Mouse (Mus musculus) embryonic fibroblast, embryonic 13.5 days (primary cell): ENCODE measurements around the gene Dbx1. TPM values are rescaled to one million over a fixed set of nuclear protein-coding genes. Genes with fewer than 3 reads are reported as not detected.

Experiments
- H3K27ac ChIP-seq: 2 replicates; pipeline ENCODE4 v1.5.1; 2012; ENCODE audit warnings: low read length, control low read depth, inconsistent platforms; ENCODE audit not compliant: insufficient read depth
- H3K4me1 ChIP-seq: 2 replicates; pipeline ENCODE4 v1.6.1; 2011; ENCODE audit warnings: low read length; ENCODE audit not compliant: control insufficient read depth, insufficient read depth
- H3K4me3 ChIP-seq: 2 replicates; pipeline ENCODE4 v1.5.1; 2011; ENCODE audit warnings: mild to moderate bottlenecking, control low read depth, low read length; ENCODE audit not compliant: insufficient read depth
- CTCF ChIP-seq: IDR thresholded peaks from 2 replicates; pipeline ENCODE4 v1.5.1; 2011; ENCODE audit warnings: mild to moderate bottlenecking, control low read depth, low read length, moderate library complexity, borderline replicate concordance; ENCODE audit not compliant: insufficient read depth
- POLR2A ChIP-seq: IDR thresholded peaks from 2 replicates; pipeline ENCODE4 v1.6.1; 2011; ENCODE audit warnings: low read depth, mild to moderate bottlenecking, control low read depth, low read length, moderate library complexity
- polyA plus RNA-seq: library from polyadenylated mRNA; stranded (reverse); fragments of >200 nt; gene quantifications from 2 replicates; pipeline ENCODE4 v1.2.4, GENCODE M21; 2011; ENCODE audit warnings: low read depth; ENCODE audit not compliant: missing spikeins, insufficient read length

The Dbx1 gene
- polyA plus RNA-seq, 1 experiment, result not detected

DNA sequence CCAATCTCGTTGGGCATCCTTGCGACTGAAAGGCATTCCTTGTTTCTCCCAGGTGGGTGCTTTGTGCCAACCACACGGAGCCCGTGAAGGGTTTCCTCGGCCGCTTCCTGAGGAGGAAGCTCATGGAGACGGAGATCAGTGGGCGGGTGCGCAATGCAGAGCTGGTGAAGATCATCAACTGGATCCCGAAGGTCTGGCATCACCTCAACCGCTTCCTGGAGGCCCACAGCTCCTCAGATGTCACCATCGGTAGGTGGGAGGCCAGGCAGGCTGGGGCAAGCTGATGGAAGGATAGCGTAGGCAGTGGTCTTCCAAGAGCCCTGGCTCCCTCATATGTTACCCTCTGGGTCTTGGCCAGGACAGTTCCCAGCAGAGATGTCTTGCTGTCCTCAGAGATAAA, 38.4 kb downstream of the Dbx1 start:
- TF ChIP-seq CTCF (no peak), POLR2A (no peak)
- no peaks in the 10 kb centered on the region; the same call in 1 of the 2 replicates for H3K4me1 ChIP-seq
- H3K4me3 ChIP-seq, result no peak overlapping the region

DNA sequence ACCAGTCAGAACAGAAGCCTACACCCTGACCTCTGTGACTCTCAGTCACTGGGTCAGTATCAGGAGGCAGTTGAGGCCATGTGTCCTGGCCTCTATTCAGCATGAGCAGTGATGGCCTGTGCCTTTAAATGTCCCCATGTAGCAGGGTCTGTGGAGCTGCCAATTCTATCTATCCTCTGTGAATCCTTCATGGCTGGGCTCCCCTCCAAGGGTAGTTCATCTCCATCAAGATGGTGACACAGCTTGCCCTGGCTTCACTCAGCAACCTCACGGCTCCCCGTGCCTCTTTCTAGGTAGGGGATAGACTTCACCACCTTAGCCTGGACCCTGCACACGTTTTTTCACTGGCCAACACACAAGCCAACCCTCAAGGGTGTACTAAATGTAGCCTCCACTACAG, 38.9 kb downstream of the Dbx1 start:
- no peak overlapping the region for H3K4me3 ChIP-seq
- no peak overlapping the region for H3K27ac ChIP-seq
- no peaks in the 10 kb centered on the region; the same call in 1 of the 2 replicates for H3K4me1 ChIP-seq
- TF ChIP-seq POLR2A (no peak), CTCF (no peak)

More for the DNA sequence above, 38.4 kb downstream of the Dbx1 start:
- no peak overlapping the region for H3K27ac ChIP-seq

DNA sequence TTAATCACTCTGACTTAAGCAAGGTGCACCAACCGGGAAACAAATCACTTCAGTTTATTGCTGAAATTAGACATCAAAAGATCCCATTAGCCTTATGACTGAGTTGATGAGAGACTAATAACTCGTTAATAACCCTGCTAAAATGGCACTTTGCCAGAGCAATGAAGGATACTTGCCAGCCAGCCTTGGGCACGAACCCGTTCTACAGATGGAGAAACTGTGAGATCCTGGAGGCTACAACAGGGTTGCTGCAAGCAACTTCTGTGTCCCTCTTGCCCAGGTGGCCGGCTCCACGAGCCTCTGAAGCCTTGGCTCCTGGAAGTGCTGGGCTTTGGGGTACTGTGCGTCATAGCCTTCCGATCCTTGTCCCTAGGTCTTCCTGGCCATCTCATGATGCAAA, 47.0 kb downstream of the Dbx1 start:
- TF ChIP-seq CTCF (no peak), POLR2A (no peak)
- H3K4me3 ChIP-seq, result no peak overlapping the region
- peaks cover 4% of the 10 kb centered on the region; the same call in 1 of the 2 replicates for H3K4me1 ChIP-seq
- H3K27ac ChIP-seq, result no peak overlapping the region

DNA sequence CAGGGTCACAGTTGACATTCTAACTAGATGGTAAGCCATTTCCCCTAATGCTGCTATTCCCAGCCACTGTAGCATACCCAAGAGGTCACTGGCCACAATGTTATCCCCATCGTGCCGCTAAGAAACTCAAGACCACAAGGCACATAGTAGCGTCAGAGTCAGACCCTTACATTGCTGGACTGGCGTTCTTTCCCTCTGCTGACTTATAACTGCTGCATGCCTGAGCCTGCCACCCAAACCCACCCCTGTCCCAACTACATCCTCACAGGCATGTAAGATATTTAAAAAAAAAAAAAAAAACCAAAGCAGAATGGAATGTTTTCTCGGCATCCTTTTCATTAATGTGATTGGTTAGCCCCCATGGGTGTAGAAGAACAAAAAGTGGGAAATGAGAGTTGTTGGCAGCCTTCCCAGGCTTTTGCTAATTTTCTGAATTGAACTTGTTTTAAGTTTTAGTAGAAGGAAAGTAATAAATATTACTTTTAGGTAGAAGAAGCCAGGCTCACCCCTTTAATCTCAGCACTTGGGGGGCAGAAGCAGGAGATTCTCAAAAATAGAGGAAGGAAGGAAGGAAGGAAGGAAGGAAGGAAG, 50.0 kb downstream of the Dbx1 start:
- TF ChIP-seq POLR2A (no peak), CTCF (no peak)
- Histone ChIP-seq H3K27ac (peak overlapping the region; percentile 5), H3K4me3 (no peak overlapping the region), H3K4me1 (peaks cover 4% of the 10 kb centered on the region; the same call in 1 of the 2 replicates)

DNA sequence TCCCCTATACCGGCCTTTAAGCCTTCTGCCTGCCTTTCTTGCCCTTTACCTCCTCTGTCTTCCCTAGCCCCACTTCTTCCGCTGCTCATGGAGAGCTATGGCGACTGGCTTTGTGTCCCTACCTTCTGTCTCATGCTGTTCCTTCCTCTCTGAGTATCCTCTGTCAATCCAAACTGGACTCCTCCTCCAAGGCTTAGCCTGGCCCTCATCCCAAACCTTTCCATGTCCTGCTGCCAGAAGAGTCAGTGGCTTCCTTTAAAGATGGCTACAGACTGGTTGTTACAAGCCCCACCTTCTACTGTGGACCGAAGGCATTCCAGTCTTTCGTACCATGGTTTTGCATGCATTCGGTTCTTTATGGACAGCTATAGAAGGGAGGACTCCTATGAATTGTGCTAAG, 53.5 kb downstream of the Dbx1 start:
- H3K4me3 ChIP-seq, result no peak overlapping the region
- peaks cover 4% of the 10 kb centered on the region; the same call in 1 of the 2 replicates for H3K4me1 ChIP-seq

DNA sequence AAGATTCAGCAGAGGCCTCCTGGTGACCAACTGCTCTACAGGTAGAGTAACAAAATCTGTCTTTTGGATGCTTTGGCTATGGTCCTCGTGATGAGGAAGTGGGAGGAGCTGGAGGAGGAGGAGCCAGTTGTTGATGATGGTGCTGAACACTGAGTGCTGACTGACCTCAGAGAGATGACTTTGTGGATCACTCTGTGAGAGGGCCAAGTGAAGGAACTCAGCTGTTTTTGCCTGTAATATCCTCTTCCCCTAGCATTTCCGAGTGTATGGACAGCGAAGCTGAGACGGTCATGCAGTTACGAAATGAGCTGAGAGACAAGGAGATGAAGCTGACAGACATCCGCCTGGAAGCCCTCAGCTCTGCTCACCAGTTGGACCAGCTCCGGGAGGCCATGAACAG, 54.1 kb downstream of the Dbx1 start:
- Histone ChIP-seq H3K27ac (no peak overlapping the region), H3K4me1 (peaks cover 4% of the 10 kb centered on the region; the same call in 1 of the 2 replicates), H3K4me3 (no peak overlapping the region)
- TF ChIP-seq POLR2A (no peak), CTCF (no peak)

More for the DNA sequence above, 53.5 kb downstream of the Dbx1 start:
- no peak overlapping the region for H3K27ac ChIP-seq
- TF ChIP-seq POLR2A (no peak), CTCF (no peak)

DNA sequence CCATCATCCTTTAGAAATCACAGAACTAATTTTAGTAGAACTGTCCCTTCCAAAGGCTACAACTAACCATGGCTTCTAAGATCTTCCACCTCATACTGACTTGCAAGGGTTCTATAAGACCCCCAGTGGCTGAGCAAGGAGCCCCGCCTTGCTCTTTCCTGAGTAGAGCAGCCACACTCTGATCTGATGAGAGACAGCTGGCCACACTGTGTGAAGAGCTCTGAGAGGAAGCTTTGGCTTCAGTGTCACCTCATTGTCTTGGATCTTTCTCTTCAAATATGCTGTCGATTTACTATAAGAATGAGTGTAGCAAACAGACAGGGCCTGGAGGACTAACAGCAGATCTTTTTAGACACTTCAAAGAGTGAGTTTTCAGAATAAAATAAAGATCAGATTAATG, 54.7 kb downstream of the Dbx1 start:
- Histone ChIP-seq H3K4me3 (no peak overlapping the region), H3K27ac (no peak overlapping the region)
- no peak for TF ChIP-seq POLR2A
- TF ChIP-seq CTCF, result no peak

More for the DNA sequence above, 54.7 kb downstream of the Dbx1 start:
- peaks cover 4% of the 10 kb centered on the region; the same call in 1 of the 2 replicates for H3K4me1 ChIP-seq

Other genes with a start within 250 kb of the Dbx1 start
- gene Htatip2, start 122.3 kb upstream of the Dbx1 start, polyA plus RNA-seq, result 26.3 and 32.6 TPM in 2 replicates
- gene Prmt3, start 141.5 kb upstream of the Dbx1 start, polyA plus RNA-seq, result 39.2 and 42.5 TPM in 2 replicates